Mouse (Mus musculus): ENCODE data around the gene Pank2.
"Not testable (repeated sequence)": the region's sequence is repeated elsewhere in the genome, so short reads cannot be mapped to it uniquely, and the experiment has no call there.

Gene Pank2

DNA sequence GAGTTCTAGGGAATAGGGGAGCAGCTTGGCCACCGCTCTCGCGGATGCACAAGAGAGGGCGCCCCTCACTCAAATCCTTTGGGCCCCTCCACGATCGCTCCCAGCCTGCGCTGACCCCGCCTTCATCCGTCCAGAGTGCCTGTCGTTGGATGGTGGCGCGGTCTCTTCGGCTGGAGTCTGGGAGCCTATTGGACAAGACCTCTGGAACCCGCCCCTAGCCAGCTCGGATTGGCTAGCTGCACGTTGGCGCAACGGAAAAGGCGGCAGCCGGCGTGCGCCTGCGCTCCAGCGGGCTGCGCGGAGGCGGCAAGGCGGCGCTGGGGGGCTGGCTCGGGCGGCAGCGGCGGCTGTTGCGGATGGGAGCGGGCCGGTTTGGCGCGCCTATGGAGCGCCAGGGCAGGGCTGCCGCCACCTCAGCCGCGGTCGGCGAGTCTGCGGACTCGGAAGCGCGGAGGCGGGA lies at the start of gene Pank2:
Pank2 (plus strand) TSS at position 283 of the 460 bp plus-strand sequence.
- DNase-seq, result peak; percentile 98

DNA sequence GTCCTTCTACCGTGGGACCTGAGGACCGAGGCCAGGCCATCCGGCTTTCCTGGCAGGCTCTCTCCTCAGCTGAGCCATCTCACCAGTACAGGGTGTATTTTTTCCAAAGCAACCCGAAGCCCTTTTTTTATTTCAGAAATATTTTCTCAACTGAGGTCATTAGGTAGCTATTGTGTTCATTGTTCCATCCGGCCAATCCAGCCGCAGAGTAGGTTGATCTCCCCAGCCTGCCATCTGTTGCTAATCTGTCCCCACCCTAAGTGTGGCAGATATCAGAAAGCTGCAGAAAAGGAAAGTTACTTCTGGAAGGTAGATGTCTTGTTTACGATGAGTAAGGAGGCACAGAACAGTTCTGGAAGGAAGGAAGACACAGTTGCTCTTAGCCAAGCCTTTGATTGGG lies 48.5 kb upstream of the Pank2 start:
- no peak for DNase-seq

DNA sequence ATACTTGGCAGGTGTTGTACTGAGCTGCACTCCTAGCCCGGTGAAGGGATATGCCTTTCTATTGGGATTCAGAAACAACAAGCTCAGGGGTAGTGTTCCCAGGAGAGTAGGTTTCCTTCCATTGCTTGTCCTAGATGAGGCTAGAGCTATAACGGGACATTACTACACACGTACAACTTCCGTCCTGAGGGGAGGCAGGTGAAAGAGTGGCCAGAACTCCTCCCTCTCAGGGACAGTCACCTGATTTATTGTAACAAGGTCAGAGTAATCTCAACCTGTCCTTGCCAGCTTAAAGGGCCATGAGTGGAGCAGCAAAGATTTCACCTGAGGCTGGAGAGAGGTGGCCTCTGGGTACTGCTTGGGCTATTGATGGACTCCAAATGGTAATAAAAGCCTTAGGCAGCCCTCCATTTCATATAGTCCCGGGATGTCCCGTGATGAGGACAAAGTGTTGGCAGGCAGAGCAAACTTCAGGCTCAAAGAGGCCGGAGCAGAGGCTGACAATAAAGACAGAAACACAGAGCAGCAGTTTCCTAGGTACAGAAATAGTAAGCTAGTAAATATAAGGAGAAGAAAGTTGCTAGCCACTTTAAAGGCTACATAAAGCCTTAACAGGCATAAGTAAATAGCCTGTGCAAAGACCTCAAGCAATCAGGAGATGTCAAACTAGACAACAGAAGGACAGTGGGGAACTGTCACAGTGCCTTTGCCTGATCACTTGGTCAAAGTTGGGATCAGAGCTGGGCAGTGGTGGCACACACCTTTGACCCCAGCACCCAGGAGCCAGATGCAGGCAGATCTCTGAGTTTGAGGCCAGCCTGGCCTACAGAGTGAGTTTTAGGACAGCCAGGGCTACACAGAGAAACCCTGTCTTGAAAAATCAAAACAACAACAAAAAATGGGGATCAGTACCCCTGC lies 46.1 kb upstream of the Pank2 start:
- DNase-seq, result no peak

DNA sequence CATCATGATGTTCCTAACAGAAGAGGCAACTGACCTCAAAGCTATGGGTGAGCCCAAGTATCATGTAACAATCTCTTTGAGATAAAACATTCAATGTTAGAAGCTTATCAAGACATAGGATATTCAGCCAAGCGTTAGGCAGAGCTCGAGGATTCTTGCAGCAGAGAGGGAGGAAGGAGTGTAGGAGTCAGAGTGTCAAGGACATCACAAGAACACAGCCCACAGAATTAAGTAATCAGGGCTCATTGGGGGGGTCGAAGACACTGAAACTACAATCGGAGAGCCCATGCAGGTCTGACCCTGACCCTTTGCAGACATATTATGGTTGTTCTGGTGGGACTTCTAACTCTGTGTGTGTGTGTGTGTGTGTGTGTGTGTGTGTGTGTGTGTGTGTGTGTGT lies 42.3 kb upstream of the Pank2 start:
- no peak for DNase-seq

DNA sequence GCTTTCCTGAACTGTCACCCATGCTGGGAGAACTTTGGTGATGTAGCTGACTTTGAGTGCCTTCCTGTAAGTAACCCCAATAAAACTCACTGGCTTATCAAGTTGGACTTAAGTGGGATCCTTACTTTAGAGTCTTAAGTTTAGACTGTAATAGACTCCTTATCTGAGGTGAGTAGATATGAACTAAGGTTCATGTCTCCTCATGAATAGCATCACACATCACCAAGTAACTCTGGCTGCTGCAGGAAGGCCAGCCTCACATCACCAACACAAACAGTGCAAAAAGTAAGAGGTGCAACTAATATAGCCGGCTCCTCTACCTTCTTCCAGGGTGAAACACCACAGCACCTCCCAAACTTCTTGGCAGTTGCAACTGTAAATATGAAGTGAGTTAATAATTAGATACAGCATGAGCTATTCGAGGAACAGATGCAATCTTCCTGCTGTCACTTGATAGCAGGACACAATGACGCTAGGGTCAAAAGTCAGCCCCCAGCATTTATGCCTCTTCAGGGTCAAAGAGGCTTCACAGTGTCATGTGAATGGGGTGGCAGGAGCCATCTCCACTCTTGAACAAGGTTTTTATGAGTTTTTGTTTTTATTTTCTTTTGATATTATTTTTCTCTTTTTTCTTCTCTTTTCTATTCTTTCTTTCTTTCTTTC lies 40.3 kb upstream of the Pank2 start:
- DNase-seq, result no peak

DNA sequence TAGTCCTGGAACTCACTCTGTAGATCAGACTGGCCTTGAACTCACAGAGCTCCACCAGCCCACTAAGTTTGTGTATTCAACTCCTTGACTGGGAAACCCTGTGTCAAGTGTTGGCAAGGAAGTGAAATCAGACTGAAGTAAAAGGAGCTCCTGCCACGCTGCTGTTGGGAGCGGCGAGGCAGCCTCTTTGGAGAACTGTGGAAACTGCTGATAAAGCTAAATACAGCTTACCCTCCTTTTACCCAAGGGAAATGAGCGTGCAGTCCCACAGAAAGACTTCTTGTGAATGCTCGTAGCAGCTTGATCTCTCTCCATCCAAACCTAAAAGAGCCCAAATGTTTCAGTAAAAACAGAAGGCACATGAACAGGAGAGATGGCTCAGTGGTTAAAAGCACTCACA lies 39.7 kb upstream of the Pank2 start:
- no peak for DNase-seq

DNA sequence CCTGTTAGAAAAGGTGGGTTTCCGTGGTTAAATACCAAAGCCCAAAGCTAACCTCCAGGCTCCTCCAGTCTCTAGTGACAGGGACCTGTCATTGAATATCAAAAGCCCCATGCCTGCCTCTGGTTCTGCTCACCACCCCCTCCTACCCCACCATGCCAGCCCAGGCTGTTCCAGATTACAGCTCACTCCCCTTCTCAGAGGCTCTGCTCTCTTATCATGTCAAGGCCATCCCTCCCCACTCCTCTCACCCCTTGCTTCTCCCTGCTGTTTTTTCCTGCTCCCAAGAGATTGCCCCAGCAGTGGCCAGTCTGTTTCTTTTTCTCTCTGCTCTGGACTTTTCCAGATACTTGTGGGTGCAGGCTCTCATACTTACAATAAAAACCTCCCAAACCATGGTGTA lies 38.7 kb upstream of the Pank2 start:
- no peak for DNase-seq

DNA sequence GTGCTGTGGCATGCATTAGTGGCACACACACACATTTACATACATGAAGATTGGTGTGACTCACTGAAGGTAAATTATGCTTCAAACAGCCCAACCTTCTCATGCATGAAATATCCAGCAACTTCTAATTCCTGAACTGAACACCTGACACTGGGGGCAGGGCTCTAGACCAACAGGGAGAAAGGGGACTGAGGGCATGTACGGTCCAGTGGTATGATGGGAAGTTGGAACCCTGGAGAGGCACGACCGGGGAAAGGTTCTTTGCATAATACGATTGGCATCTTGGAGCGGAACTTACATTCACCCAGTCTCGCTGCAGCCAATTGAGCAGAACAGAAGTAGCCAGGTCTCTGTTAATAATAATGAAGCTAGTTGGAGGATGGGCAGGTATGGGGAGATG lies 37.1 kb upstream of the Pank2 start:
- no peak for DNase-seq

DNA sequence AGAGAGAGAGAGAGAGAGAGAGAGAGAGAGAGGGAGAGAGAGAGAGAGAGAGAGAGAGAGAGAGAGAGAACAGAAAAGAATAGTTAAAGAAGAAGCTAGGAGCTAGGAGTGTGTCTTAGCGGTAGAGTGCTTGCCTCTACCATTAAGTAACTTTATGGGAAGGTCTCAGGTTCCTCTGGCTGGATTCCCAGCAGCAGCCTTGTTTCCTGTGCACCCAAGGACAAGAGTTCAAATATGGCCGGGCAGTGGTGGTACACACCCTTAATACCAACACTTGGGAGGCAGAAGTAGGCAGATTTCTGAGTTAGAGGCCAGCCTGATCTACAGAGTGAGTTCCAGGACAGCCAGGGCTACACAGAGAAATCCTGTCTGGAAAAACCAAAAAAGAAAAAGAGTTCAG lies 35.6 kb upstream of the Pank2 start:
- DNase-seq, result not testable (repeated sequence)

DNA sequence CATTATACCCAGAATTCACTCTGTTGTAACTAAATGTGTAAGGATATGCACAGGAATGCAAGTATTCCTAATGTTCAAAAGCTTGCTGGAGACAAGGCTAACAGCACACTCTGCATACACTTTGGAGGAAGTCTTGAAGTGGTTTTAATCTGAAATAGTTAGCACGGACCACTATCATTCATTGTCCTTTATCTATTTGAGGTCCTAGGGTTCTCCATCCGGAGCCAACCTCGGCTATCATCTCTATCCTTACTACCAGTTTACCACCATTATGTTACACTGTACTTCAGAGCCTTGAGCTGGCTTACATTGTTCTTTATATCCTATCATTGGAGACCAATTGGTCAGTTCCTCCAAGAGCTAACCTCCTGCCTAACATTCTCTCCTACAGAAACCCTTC lies 35.1 kb upstream of the Pank2 start:
- no peak for DNase-seq

DNA sequence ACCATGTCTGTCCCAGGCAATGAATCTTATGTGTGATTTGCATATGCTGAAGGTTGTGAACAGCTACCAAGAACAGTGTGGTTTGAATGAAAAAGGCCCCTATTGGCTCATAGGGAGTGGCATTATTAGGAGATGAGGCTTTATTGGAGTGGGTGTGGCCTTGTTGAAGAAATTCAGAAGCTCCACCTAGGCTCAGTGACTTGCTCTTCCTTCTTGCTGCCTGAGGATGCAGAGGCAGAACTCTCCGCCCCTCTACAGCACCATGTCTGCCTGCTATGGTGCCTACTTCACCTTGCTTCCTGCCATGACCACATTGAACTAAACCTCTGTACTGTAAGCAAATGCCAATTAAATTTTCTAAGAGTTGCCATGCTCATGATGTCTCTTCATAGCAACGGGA lies 29.7 kb upstream of the Pank2 start:
- no peak for DNase-seq

DNA sequence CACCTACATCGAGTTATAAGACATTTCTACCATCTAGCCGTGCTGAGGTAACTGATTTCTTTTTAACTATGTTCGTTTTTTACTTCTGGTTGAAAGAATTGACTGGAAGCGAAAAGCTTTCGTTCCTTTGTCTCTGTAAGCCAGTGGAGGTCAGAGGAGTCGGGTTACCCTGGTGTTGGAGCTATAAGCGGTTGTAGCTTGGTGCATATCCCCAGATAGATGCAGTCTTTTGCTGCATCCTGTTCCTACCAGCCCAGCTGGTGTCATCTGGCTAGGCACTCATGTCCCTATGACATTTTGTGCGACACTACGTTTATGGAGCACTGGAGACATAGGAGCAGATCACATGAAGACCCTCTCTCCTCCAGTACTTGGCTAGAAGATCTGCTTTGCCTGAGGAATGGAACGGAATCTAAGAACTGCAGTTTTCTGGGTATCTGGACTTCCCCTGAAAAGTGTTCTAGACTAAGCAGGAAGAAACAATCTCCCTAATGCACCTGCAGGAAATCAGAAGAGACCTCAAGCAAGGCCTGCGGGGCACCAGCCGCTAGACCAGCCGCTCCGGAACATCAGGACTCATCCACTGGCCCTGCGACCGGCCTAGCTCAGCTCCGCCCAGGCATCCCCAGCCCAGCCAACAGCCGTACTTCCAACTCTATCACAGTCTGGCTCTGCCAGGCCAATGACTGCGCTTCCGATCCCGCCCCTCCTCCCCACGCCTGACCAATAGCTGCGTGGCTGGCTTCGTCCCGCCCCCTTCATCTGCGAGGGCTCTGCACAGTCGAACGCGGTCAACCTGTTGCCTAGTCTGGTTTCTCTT lies 28.8 kb upstream of the Pank2 start, which contains the start of gene Mavs:
Mavs (plus strand) TSS at position 757 of the 820 bp plus-strand sequence.
- peak; percentile 95 for DNase-seq

DNA sequence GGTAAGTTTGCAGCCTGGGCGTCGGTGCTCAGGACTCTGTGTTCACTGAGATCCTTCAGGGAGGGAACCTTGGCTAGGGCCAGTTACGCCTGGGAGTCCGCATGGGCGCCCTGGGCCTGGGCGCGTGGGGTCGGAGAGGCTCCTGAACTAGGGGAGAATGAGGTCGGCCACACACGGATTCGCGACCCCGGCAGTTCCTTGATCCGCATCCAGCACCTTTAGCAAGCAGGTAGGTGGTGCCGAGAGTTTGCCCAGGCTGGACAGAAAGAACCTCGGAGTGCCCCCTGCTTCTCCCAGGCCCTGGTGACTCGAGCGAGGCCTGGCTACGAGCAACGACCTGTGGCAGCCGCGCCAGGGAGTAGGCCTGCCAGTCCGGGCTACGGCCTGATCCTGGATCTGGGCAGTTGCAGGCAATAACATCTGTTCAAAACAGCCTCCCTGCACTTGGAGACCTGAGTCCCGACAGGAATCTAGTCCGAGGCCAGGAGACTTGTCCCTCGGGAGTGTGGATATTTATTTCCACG lies 28.1 kb upstream of the Pank2 start:
- DNase-seq, result no peak

DNA sequence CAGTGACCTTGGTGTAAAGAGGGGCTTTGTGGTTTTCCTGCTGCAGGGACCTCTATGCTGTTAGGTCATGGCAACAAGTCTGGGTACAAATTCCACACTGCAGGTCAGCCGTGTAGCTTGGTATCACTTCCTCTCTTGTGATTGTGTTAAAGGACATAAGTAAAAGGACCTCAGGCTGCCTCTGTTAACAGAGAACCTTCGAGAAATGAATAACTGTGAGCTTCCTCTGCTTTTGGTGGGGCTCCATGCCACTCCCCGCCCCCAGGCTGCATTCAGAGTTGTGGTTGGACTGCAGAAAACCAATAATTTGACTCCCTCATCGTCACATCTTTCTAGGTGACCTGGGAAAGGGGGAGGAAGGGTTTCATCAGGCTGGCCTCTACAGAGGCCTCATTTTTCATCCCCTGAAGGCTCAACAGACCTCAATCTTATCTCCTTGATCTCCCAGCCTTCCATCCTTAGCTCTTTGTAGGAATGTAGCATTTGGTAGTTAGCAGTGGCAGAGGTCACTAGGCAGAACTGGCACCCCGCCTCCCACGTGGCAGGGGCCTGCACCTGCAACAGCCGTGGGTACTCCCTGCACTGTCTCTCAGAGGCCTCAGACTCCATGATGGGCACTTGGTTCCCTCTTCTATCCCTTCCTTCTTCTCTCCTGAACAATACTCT lies 27.2 kb upstream of the Pank2 start:
- DNase-seq, result no peak

DNA sequence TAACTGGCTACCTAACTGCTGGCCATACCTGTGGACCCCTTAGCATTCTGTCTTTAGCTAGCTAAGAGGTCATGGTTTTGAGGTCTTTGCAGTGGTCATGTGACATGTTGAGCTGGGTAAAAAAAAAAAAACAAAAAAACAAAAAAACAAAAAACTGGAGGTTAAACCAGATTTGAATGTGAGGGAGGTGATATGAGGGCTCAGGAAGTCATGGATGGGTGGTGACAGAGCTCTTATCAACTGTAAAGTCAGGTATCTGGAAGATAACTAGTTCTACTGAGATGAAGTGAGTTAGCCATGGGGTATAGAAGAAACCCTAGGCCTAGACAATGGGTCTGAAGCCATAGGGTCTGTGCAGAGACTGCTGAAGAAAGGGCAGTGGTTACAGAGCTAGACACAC lies 20.1 kb upstream of the Pank2 start:
- DNase-seq, result no peak

DNA sequence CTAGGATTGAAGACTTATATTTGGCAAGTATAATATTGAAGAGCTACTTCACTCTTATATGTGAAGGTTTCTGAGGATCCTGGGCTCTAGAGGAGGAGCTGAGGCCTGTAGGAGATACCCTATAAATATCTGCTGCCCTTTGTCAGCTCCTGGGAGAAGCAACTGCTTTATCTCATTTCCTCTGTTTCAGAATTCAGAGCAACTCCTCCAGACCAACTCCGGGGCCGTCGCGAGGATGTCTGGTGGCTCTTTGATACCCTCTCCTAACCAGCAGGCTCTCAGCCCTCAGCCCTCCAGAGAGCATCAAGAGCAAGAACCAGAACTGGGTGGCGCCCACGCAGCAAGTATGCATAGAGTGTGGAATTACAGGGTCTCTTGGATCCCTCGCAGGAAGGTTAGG lies 19.4 kb upstream of the Pank2 start:
- no peak for DNase-seq

DNA sequence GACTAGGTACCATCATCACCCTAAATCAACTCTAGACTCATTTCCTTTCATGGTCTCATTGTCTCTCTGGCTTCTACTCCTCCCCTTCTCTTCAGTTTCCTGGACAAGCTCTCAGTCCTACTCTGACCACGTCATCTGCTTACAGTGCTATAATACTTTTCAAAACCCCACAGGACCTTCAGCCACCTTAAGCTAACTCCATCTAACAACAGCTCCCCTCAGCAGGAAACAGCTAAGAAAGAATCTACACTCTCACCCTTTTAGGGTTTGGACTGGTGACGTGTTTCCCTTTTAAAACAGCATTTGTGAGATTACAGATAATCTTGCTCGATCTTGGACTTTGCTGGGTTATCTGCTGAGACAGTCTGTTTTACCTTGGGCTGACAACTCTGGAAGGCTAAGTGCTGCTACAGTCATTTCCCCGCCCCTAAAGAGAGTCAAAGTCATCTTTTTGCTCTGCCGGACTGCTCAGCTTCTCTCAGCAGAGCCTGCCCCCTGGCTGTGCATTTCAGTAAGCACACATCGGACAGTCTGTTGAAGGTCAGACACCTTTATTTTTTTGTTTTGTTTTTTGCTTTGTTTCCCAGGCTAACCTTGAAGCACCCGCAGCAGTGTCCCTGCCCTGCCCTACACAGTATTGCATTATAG lies 8.5 kb upstream of the Pank2 start:
- DNase-seq, result no peak

DNA sequence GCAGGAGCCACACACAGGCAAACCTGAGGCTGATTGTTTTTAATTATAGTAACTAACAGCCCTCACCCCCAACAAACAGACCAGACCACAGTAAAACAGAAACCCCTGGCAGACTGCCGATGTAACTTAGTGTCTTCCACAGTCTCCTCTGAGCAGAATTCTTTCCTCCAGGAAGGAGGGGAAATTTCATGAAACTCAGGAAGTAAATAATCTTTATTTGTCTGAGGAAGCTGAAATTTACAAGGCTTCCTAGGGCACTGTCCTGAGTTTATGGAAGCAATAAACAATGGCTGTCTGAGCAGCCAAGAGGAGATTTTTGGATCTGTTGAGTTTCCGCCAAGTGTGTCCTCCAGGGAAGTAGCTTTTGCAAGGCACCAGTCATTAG lies 8.0 kb upstream of the Pank2 start:
- no peak for DNase-seq

DNA sequence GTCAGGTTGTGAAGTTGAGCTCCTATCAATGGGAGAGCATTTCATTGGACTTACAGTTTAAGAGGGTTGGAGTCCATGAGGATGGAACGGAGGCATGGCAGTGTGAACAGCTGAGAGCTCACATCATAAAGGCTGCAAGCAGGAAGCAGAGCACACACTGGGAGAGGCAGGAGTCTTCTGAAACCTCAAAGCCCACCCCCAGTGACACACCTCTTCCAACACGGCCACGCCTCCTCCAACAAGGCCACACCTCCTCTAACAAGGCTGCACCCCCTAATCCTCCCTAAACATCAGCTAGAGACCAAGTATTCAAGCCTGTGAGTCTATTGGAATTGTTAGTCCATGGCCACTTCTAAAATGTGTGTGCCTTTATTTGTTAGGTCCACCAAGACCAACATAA lies 6.6 kb upstream of the Pank2 start:
- no peak for DNase-seq

DNA sequence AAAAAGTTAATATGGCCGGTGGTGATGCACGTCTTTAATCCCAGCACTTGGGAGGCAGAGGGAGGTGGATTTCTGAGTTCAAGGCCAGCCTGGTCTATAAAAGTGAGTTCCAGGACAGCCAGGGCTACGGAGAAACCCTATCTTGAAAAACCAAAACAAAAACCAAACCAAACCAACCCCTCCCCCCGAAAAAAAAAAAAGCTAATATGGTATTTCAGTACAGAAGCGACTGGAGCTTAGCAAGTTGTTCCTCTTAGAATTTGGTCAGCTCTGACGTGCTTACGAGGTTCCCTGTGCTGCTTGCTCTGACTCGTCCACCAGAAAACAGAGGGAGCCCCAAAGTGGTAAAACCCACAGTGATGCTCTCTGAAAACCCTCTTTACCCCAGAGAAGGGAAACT lies 3.6 kb upstream of the Pank2 start:
- no peak for DNase-seq

DNA sequence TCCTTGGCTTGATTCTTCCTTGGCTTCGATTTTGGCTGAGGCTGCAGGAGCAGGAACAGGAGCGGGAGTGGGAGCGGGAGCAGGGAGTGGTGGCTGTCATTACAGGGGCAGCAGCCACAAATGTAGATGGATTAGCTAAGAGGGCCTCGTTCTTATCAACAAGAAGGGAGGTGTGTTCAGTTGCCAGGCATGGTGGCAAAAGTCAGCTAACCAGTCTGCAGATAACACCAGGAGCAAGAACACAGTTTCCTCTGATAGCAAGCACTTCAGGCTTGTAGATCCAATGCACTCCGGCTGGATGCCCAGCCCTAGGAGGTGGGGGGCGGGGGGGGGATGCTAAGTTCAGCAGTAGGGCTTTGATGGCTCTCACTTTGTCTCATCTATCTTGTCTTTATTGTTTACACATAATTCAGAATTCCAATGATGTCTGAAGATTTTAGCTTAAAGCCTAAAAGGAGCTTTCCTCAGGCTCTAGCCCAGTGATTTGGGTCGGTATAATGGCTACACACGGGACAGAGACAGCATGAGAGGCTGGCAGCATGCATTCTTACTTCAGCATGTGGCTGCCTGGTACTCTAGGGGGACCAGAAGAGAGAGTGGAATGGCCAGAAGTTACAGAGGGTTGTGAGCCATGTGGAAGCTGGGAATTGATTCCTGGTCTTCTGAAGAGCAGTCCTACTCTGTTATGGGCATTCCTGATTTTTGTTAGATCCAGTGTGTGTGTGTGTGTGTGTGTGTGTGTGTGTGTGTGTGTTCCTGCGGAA lies 1.6 kb upstream of the Pank2 start:
- DNase-seq, result no peak
